Mouse (Mus musculus): ENCODE measurements at regions not wholly inside any gene's neighbourhood (a gene's known extent, or its start where the extent isn't known, plus 50 kb on each side); places are given as distances from the start of the nearest gene placed in this dataset.

DNA sequence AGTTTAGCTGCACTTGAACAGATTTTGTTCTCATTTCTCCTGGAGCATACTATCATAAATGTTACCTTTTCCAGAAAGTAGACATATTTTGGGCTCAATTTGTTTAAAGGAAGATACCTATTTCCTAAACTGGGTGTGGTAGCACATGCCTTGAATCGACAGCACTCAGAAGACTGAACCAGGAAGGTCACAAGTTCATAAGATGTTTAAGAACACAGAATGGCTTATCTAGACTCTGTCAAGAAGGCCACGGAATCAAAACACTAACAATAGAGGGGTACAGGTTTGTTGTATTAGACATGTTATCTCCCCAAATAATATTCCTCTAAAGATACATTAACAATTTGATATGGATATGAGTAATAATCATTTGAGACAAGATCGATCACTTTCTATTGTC, 64.4 kb upstream of the Atp2b1 start:
- TF ChIP-seq CTCF (IDR thresholded peaks at IDR 0.05; ENCODE audit: low read depth) (no peak), EP300 (IDR thresholded peaks at IDR 0.05; ENCODE audit: low read depth) (no peak)

Measured in heart, postnatal 0 days (tissue).